Mouse (Mus musculus) midbrain, embryonic 11.5 days (tissue): Measurements from ENCODE around the gene Gm38392. TPM values are rescaled to one million over a fixed set of nuclear protein-coding genes. Genes with fewer than 3 reads are reported as not detected.

Experiments
- ATAC-seq: fragments of 200-750 bp; cut with Nextera tagmentation; 2 replicates; pipeline ENCODE4 v1.8.0; 2017; ENCODE audit warnings: moderate TSS enrichment, moderate library complexity; ENCODE audit not compliant: low FRiP score
- DNase-seq: peaks from one replicate; pipeline ENCODE4 v3.0.0; 2015; ENCODE audit warnings: low spot score; ENCODE audit errors: missing footprints
- H3K27ac ChIP-seq: fragments of 300-500 bp; sonication (generic); 2 replicates; pipeline ENCODE4 v1.5.1; 2014; ENCODE audit warnings: low read depth, low read length
- H3K27me3 ChIP-seq: fragments of 300-500 bp; sonication (generic); 2 replicates; pipeline ENCODE4 v1.6.1; 2014; ENCODE audit warnings: mild to moderate bottlenecking, low read length, moderate library complexity, mixed read lengths; ENCODE audit not compliant: control insufficient read depth, insufficient read depth
- H3K36me3 ChIP-seq: fragments of 300-500 bp; sonication (generic); 2 replicates; pipeline ENCODE4 v1.6.1; 2014; ENCODE audit warnings: mild to moderate bottlenecking, low read length, moderate library complexity, mixed read lengths; ENCODE audit not compliant: control insufficient read depth, insufficient read depth
- H3K4me1 ChIP-seq: fragments of 300-500 bp; sonication (generic); 2 replicates; pipeline ENCODE4 v1.6.1; 2014; ENCODE audit warnings: low read length; ENCODE audit not compliant: control insufficient read depth, insufficient read depth
- H3K4me2 ChIP-seq: fragments of 300-500 bp; sonication (generic); 2 replicates; pipeline ENCODE4 v1.6.1; 2014; ENCODE audit warnings: mild to moderate bottlenecking, moderate library complexity
- H3K4me3 ChIP-seq: fragments of 300-500 bp; sonication (generic); 2 replicates; pipeline ENCODE4 v1.5.1; 2014; ENCODE audit warnings: low read depth, low read length
- H3K9ac ChIP-seq: fragments of 300-500 bp; sonication (generic); 2 replicates; pipeline ENCODE4 v1.6.1; 2014; ENCODE audit warnings: low read length
- H3K9me3 ChIP-seq: fragments of 300-500 bp; sonication (generic); 2 replicates; pipeline ENCODE4 v1.6.1; 2016; ENCODE audit warnings: low read length; ENCODE audit not compliant: control insufficient read depth
- WGBS: fragments of 180-500 bp; shearing (Covaris S2); extraction: QIAGEN DNeasy Blood & Tissue Kit; methylation state at CpG from one replicate; pipeline ENCODE4 v1.1.7; 2014; 5-methylcytosine and 5-hydroxymethylcytosine counted together
- polyA plus RNA-seq: library from polyadenylated mRNA; unstranded; fragments of >200 nt; fragmentation: Nextera tagmentation; extraction: Ambion mirVana; gene quantifications from 2 replicates; pipeline ENCODE4 v1.2.1, GENCODE M21; 2014

Gm38392 gene
- polyA plus RNA-seq, 1 experiment from 2014 or later = 0.11 TPM

GRCm38 (mm10) chr3:88234041-88234440, 53.0 kb downstream of the Gm38392 start:
- H3K36me3 ChIP-seq = 0 out of 2 replicates have a peak, but pooled peaks cover 2% of the 10 kb centered on the region
- H3K4me1 ChIP-seq = peaks cover 53% of the 10 kb centered on the region
- H3K9ac ChIP-seq = no peak overlapping the region

GRCm38 (mm10) chr3:88232851-88233649, 54.0 kb downstream of the Gm38392 start:
- WGBS = 15% methylated on average over 7 of the region's 7 CpGs
- no peaks in the 10 kb centered on the region for H3K9me3 ChIP-seq
- DNase-seq = no peak
- H3K27me3 ChIP-seq = peaks cover 83% of the 10 kb centered on the region
- peak overlapping the region; percentile 28; the same call in 1 of the 2 replicates for H3K27ac ChIP-seq
- 0 out of 2 replicates have a peak, but pooled peaks cover 2% of the 10 kb centered on the region for H3K36me3 ChIP-seq
- peaks cover 51% of the 10 kb centered on the region for H3K4me1 ChIP-seq
- no peak for ATAC-seq
- H3K9ac ChIP-seq = no peak overlapping the region
- no peak overlapping the region for H3K4me3 ChIP-seq
- no peak overlapping the region for H3K4me2 ChIP-seq

More at GRCm38 (mm10) chr3:88234041-88234440, 53.0 kb downstream of the Gm38392 start:
- DNase-seq = no peak
- no peak overlapping the region for H3K4me2 ChIP-seq
- no peak for ATAC-seq
- no peaks in the 10 kb centered on the region for H3K9me3 ChIP-seq
- H3K4me3 ChIP-seq = no peak overlapping the region
- peaks cover 86% of the 10 kb centered on the region for H3K27me3 ChIP-seq
- no peak overlapping the region for H3K27ac ChIP-seq
- WGBS = 47% methylated on average over 8 of the region's 8 CpGs

- Histone ChIP-seq H3K36me3 (0 out of 2 replicates have a peak, but pooled peaks cover 2% of the 10 kb centered on the region), H3K27me3 (peaks cover 80% of the 10 kb centered on the region), H3K9ac (no peak overlapping the region), H3K4me3 (no peak overlapping the region), H3K4me2 (no peak overlapping the region), H3K9me3 (no peaks in the 10 kb centered on the region), H3K4me1 (peaks cover 47% of the 10 kb centered on the region), H3K27ac (no peak overlapping the region)
- DNase-seq (no peak), ATAC-seq (no peak)
- 56% methylated on average over 7 of the region's 7 CpGs for WGBS
Observed at GRCm38 (mm10) chr3:88232301-88232702, 54.7 kb downstream of the Gm38392 start.

- H3K36me3 ChIP-seq = 0 out of 2 replicates have a peak, but pooled peaks cover 2% of the 10 kb centered on the region
- DNase-seq (no peak), ATAC-seq (peak; percentile 81)
- no peaks in the 10 kb centered on the region for H3K9me3 ChIP-seq
- WGBS = 17% methylated on average over 1 of the region's 1 CpGs
- no peak overlapping the region for H3K9ac ChIP-seq
- peaks cover 35% of the 10 kb centered on the region for H3K4me1 ChIP-seq
- no peak overlapping the region for H3K4me3 ChIP-seq
- peaks cover 75% of the 10 kb centered on the region for H3K27me3 ChIP-seq
- H3K27ac ChIP-seq = peak overlapping the region; percentile 33
- no peak overlapping the region for H3K4me2 ChIP-seq
Observed at GRCm38 (mm10) chr3:88231061-88231641, 55.9 kb downstream of the Gm38392 start.

GRCm38 (mm10) chr3:88230262-88231047, 56.6 kb downstream of the Gm38392 start:
- WGBS = 47% methylated on average over 17 of the region's 17 CpGs
- H3K4me2 ChIP-seq = no peak overlapping the region

GRCm38 (mm10) chr3:88229526-88229925, 57.5 kb downstream of the Gm38392 start:
- Histone ChIP-seq H3K36me3 (peaks cover 5% of the 10 kb centered on the region; the same call in 1 of the 2 replicates), H3K27ac (no peak overlapping the region), H3K27me3 (peaks cover 78% of the 10 kb centered on the region), H3K9me3 (no peaks in the 10 kb centered on the region), H3K4me3 (no peak overlapping the region), H3K4me1 (peaks cover 32% of the 10 kb centered on the region), H3K4me2 (no peak overlapping the region), H3K9ac (no peak overlapping the region)
- WGBS = 76% methylated on average over 6 of the region's 6 CpGs
- DNase-seq (no peak), ATAC-seq (no peak)

More at GRCm38 (mm10) chr3:88230262-88231047, 56.6 kb downstream of the Gm38392 start:
- peak; percentile 1; the same call in 1 of the 2 replicates for ATAC-seq
- peaks cover 75% of the 10 kb centered on the region for H3K27me3 ChIP-seq
- no peaks in the 10 kb centered on the region for H3K9me3 ChIP-seq
- H3K9ac ChIP-seq = no peak overlapping the region; the same call in 1 of the 2 replicates
- peaks cover 5% of the 10 kb centered on the region; the same call in 1 of the 2 replicates for H3K36me3 ChIP-seq
- no peak overlapping the region for H3K4me3 ChIP-seq
- H3K27ac ChIP-seq = peak overlapping the region; percentile 33
- peaks cover 32% of the 10 kb centered on the region for H3K4me1 ChIP-seq
- no peak for DNase-seq

GRCm38 (mm10) chr3:88228906-88229305, 58.1 kb downstream of the Gm38392 start:
- H3K9me3 ChIP-seq = no peaks in the 10 kb centered on the region
- H3K9ac ChIP-seq = no peak overlapping the region
- H3K4me1 ChIP-seq = peaks cover 32% of the 10 kb centered on the region
- no peak overlapping the region for H3K4me3 ChIP-seq
- 59% methylated on average over 4 of the region's 4 CpGs for WGBS
- no peak for ATAC-seq
- H3K4me2 ChIP-seq = no peak overlapping the region
- no peak for DNase-seq
- peaks cover 5% of the 10 kb centered on the region; the same call in 1 of the 2 replicates for H3K36me3 ChIP-seq
- peaks cover 79% of the 10 kb centered on the region for H3K27me3 ChIP-seq
- no peak overlapping the region for H3K27ac ChIP-seq

- Histone ChIP-seq H3K9ac (no peak overlapping the region), H3K27me3 (peaks cover 78% of the 10 kb centered on the region), H3K36me3 (peaks cover 5% of the 10 kb centered on the region; the same call in 1 of the 2 replicates), H3K27ac (peak overlapping the region; percentile 8; the same call in 1 of the 2 replicates), H3K4me2 (no peak overlapping the region), H3K4me3 (no peak overlapping the region), H3K4me1 (peaks cover 27% of the 10 kb centered on the region), H3K9me3 (no peaks in the 10 kb centered on the region)
- 61% methylated on average over 6 of the region's 6 CpGs for WGBS
- DNase-seq (no peak), ATAC-seq (peak; percentile 20)
Observed at GRCm38 (mm10) chr3:88227976-88228375, 59.0 kb downstream of the Gm38392 start.
